Mouse (Mus musculus) lung, postnatal 0 days (tissue): ENCODE data around the gene Nol4l. TPM values are rescaled to one million over a fixed set of nuclear protein-coding genes. Genes with fewer than 3 reads are reported as not detected.
"Not testable (repeated sequence)": the region's sequence is repeated elsewhere in the genome, so short reads cannot be mapped to it uniquely, and the experiment has no call there.

Experiments
- ATAC-seq: fragments of 200-750 bp; cut with Nextera tagmentation; 2 replicates; pipeline ENCODE4 v1.8.0; 2017; ENCODE audit warnings: moderate library complexity
- DNase-seq: peaks from one replicate; pipeline ENCODE4 v3.0.0-alpha.2; 2016; ENCODE audit warnings: low spot score
- H3K27ac ChIP-seq: fragments of 300-500 bp; sonication (generic); 2 replicates; pipeline ENCODE4 v1.5.1; 2014; ENCODE audit warnings: antibody characterized with exemption, mild to moderate bottlenecking, low read length, mixed read lengths
- H3K27me3 ChIP-seq: fragments of 300-500 bp; sonication (generic); replicated peaks from 2 replicates; pipeline ENCODE4 v1.6.1; 2014; ENCODE audit warnings: low read length, mixed read lengths; ENCODE audit not compliant: insufficient read depth
- H3K36me3 ChIP-seq: fragments of 300-500 bp; sonication (generic); 2 replicates; pipeline ENCODE4 v1.6.1; 2014; ENCODE audit warnings: low read length, mixed read lengths; ENCODE audit not compliant: insufficient read depth
- H3K4me1 ChIP-seq: fragments of 300-500 bp; sonication (generic); 2 replicates; pipeline ENCODE4 v1.6.1; 2014; ENCODE audit warnings: antibody characterized with exemption, low read depth, low read length, mixed read lengths; ENCODE audit not compliant: insufficient read depth
- H3K4me2 ChIP-seq: fragments of 300-500 bp; sonication (generic); replicated peaks from 2 replicates; pipeline ENCODE4 v1.6.1; 2014; ENCODE audit warnings: low read depth, mild to moderate bottlenecking, low read length, moderate library complexity, mixed read lengths
- H3K4me3 ChIP-seq: fragments of 300-500 bp; sonication (generic); 2 replicates; pipeline ENCODE4 v1.5.1; 2014; ENCODE audit warnings: low read depth, low read length
- H3K9ac ChIP-seq: fragments of 300-500 bp; sonication (generic); replicated peaks from 2 replicates; pipeline ENCODE4 v1.6.1; 2014; ENCODE audit warnings: low read depth, mild to moderate bottlenecking
- H3K9me3 ChIP-seq: fragments of 300-500 bp; sonication (generic); 2 replicates; pipeline ENCODE4 v1.6.1; 2016; ENCODE audit warnings: low read length, mixed read lengths
- CTCF ChIP-seq: IDR thresholded peaks from 2 replicates; pipeline ENCODE4 v1.5.1; 2016; ENCODE audit warnings: antibody characterized with exemption, mild to moderate bottlenecking
- EP300 ChIP-seq: IDR thresholded peaks from 2 replicates; pipeline ENCODE4 v1.6.1; 2016; ENCODE audit warnings: antibody characterized with exemption, mild to moderate bottlenecking, control low read depth
- WGBS: fragments of 180-500 bp; shearing (Covaris S2); extraction: QIAGEN DNeasy Blood & Tissue Kit; methylation state at CpG from one replicate; pipeline ENCODE4 v1.1.7; 2014; 5-methylcytosine and 5-hydroxymethylcytosine counted together
- polyA plus RNA-seq: library from polyadenylated mRNA; unstranded; fragments of >200 nt; fragmentation: Nextera tagmentation; extraction: Ambion mirVana; gene quantifications from 2 replicates; pipeline ENCODE4 v1.2.1, GENCODE M21; 2015

Nol4l gene
- polyA plus RNA-seq, 1 experiment from 2014 or later: 8.3 TPM

DNA sequence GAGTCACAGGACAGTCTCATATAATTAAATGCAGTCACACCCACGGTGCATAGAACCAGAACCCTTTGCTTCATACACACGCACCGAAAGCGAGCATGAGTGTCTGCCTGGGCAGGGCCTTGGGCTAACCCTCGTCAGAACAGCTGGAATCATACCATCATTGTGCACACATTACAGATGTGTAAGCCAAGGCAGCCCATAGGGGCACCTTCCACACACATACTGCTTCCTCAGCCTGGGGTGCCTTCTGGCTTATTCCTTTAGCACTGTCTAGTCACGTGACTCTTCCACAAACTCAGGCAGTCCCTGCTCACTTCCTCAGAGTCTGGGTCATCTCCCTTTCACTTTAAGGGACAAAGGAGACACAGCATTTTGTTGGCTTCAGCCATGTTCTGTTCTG lies 33.5 kb downstream of the Nol4l start:
- 91% methylated on average over 6 of the region's 6 CpGs for WGBS
- Histone ChIP-seq H3K9me3 (no peaks in the 10 kb centered on the region), H3K27me3 (0 out of 2 replicates have a peak, but pooled peaks cover 3% of the 10 kb centered on the region), H3K36me3 (no peaks in the 10 kb centered on the region), H3K27ac (no peak overlapping the region), H3K4me3 (no peak overlapping the region), H3K4me1 (peaks cover 9% of the 10 kb centered on the region; the same call in 1 of the 2 replicates), H3K4me2 (no peak overlapping the region), H3K9ac (no peak overlapping the region)
- DNase-seq: peak; percentile 23
- ATAC-seq: no peak
- TF ChIP-seq CTCF (no peak), EP300 (no peak)

DNA sequence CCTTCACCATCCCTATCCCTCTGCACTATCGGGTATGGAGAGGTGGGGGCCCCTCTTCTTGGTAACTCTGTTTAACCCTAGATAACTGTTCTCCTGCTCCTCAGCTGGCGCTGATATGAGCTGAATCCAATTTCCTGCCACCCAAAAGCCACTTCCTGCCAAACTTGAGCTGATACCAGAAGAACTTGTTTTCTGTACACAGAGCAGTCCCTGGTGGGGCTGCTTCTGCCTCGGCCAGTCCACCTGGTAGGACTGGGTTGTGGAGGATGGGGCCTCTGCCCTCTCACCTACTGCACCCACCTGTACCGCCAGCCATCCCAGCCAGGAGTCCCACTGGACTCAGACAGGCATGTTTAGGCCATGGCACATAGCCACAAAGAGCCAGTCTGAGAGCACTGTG lies 34.0 kb downstream of the Nol4l start:
- DNase-seq (no peak), ATAC-seq (no peak)
- Histone ChIP-seq H3K27me3 (0 out of 2 replicates have a peak, but pooled peaks cover 3% of the 10 kb centered on the region), H3K4me1 (peaks cover 9% of the 10 kb centered on the region; the same call in 1 of the 2 replicates), H3K27ac (no peak overlapping the region), H3K9ac (no peak overlapping the region), H3K4me2 (no peak overlapping the region), H3K36me3 (no peaks in the 10 kb centered on the region), H3K4me3 (no peak overlapping the region), H3K9me3 (no peaks in the 10 kb centered on the region)
- 43% methylated on average over 4 of the region's 4 CpGs for WGBS
- TF ChIP-seq EP300: no peak
- no peak for TF ChIP-seq CTCF

- WGBS: 89% methylated on average over 4 of the region's 4 CpGs
- not testable (repeated sequence) for H3K4me2 ChIP-seq, H3K27ac ChIP-seq, H3K27me3 ChIP-seq, ATAC-seq, H3K9me3 ChIP-seq, H3K36me3 ChIP-seq, H3K9ac ChIP-seq, H3K4me3 ChIP-seq, DNase-seq, H3K4me1 ChIP-seq
These were observed 34.4 kb downstream of the Nol4l start for GRCm38 (mm10) chr2:153495391-153495790.

DNA sequence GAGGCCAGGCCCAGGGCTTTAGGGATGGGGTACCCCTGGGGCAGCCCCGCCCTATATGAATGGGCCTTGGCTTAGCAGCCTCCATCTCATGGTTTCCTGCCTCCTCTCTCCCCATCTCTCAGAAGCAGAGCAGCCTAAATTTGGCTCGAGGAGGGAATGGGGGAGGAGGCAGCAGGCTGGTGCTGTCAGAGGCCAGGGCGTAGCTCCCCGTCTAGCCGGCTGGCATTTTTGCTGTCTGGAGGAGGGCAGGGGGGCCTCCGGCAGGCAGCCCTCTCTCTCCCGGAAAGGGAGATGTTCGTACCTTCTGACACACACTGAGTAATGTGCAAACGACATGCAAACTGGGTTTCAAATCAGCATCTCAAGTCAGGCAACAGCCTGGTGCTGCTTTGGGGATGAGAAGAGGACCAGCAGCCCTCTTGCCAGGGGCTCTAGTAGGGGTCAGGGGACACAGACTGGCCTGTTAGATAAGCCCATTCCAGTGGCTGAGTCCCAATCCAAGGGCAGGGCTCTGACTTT lies 35.4 kb downstream of the Nol4l start:
- no peak overlapping the region for H3K4me3 ChIP-seq
- no peaks in the 10 kb centered on the region for H3K36me3 ChIP-seq
- no peak overlapping the region for H3K9ac ChIP-seq
- H3K4me1 ChIP-seq: peaks cover 9% of the 10 kb centered on the region; the same call in 1 of the 2 replicates
- H3K27ac ChIP-seq: no peak overlapping the region
- WGBS: 32% methylated on average over 9 of the region's 9 CpGs
- H3K4me2 ChIP-seq: no peak overlapping the region
- H3K9me3 ChIP-seq: no peaks in the 10 kb centered on the region
- TF ChIP-seq CTCF: no peak
- no peak for TF ChIP-seq EP300
- ATAC-seq (no peak), DNase-seq (peak; percentile 17)
- H3K27me3 ChIP-seq: 0 out of 2 replicates have a peak, but pooled peaks cover 3% of the 10 kb centered on the region

DNA sequence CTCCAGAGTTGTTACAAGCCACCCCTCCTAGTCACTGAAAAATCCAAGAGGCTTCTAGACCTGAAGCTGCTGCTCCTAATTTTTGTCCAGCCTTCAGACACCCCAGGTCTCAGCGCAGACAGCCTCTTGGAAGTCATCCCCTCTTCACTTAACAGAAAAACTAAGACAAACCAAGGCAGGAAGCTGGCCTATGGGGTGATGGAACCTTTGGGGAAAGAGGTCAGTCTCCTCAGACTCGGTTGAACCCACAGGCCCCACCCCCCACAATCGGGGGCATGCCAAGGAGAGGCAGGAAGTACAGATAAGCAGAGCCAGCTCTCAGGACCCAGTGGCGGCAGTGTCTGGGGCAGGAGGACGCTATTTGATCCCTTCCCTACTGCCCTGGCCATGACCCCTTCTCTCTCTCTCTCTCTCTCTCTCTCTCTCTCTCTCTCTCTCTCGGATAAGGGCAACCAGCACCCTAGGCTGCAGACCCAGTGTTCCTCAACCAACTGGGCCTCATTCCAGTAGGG lies 35.9 kb downstream of the Nol4l start:
- DNase-seq: no peak
- no peak for ATAC-seq
- H3K9ac ChIP-seq: no peak overlapping the region

DNA sequence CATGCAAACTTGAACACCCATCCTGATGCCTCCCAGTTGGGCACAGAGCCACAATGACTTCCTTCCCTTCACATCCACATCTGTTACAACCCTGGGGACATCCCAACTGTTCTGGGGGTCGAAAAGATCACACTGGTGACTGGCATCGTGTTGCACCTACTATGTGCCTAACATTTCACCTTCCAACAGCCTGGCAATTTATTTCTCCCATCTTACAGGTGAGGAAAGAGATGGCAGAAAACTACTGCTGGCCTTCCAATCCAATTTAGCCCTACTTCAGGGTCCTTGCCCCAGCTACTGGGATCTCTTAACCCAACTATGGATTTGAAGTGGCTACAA lies 36.4 kb downstream of the Nol4l start:
- no peak overlapping the region for H3K9ac ChIP-seq
- WGBS: 23% methylated on average over 2 of the region's 2 CpGs
- ATAC-seq: no peak
- H3K27ac ChIP-seq: no peak overlapping the region
- H3K36me3 ChIP-seq: no peaks in the 10 kb centered on the region
- peak overlapping the region; percentile 96 for H3K4me2 ChIP-seq
- H3K4me1 ChIP-seq: peaks cover 9% of the 10 kb centered on the region; the same call in 1 of the 2 replicates
- H3K9me3 ChIP-seq: no peaks in the 10 kb centered on the region
- 0 out of 2 replicates have a peak, but pooled peaks cover 3% of the 10 kb centered on the region for H3K27me3 ChIP-seq
- no peak for DNase-seq
- H3K4me3 ChIP-seq: 0 out of 2 replicates have a peak overlapping the region, but pooled peaks have one; percentile 61
- no peak for TF ChIP-seq CTCF
- TF ChIP-seq EP300: no peak

More for the DNA sequence above, 35.9 kb downstream of the Nol4l start:
- H3K27me3 ChIP-seq: 0 out of 2 replicates have a peak, but pooled peaks cover 3% of the 10 kb centered on the region
- TF ChIP-seq EP300 (no peak), CTCF (no peak)
- no peaks in the 10 kb centered on the region for H3K9me3 ChIP-seq
- no peak overlapping the region for H3K27ac ChIP-seq
- peaks cover 9% of the 10 kb centered on the region; the same call in 1 of the 2 replicates for H3K4me1 ChIP-seq
- no peak overlapping the region for H3K4me2 ChIP-seq
- H3K36me3 ChIP-seq: no peaks in the 10 kb centered on the region
- H3K4me3 ChIP-seq: no peak overlapping the region
- 17% methylated on average over 5 of the region's 6 CpGs for WGBS
